ENCODE assay signal across 8 mouse cellular contexts in the genomic region with DNA sequence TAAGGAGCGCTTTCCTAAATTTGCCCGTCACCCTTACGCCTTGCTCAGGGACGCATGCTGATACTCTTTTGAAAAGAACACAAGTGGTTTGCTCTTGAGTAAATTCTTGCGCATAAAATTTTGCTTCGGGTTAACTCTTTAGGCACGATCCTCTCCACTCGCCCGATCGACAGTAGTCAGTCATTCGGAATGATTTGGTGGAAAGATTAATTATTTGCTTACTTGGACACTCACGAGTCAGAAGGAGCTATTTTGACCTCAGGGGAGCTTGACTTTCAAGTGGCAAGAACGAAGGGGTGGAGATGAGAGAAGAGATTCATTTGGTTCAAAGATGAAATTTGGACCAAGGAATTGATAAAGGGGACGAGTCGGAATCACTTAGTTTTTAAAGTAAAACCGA. TPM values are rescaled to one million over a fixed set of nuclear protein-coding genes. Genes with fewer than 3 reads are reported as not detected.
A peak's percentile ranks its signal among the peaks of the same experiment; 100 is the strongest.
DNase-seq lines count a peak whose midpoint lies in the region; ATAC-seq and TF ChIP-seq lines count a peak whose summit lies in the region.

No protein-coding gene starts in this region.

- peaks cover 67% of the 10 kb centered on the region for H3K79me2 ChIP-seq in MEL (ENCODE audit: control insufficient read depth, insufficient read depth, low read length, poor library complexity)

- intact Hi-C loops in heart, postnatal 14 days (cut with DNase I), result no loop called here

- no peak for TF ChIP-seq CTCF in MEL (IDR thresholded peaks at IDR 0.05 in 2 of 3, conservative IDR thresholded peaks at IDR 0.05 in 1 of 3; ENCODE audit: control insufficient read depth in 1 of 3, insufficient read depth in 1 of 3, low read depth in 2 of 3, low read length in 3 of 3, poor library complexity in 1 of 3, severe bottlenecking in 1 of 3)
- no peak for TF ChIP-seq CTCF in heart, postnatal 0 days (IDR thresholded peaks at IDR 0.05; ENCODE audit: low read depth)
- TF ChIP-seq CTCF in liver, embryonic 14.5 days (IDR thresholded peaks at IDR 0.05; ENCODE audit: low read depth), result no peak

- peaks cover 16% of the 10 kb centered on the region; the same call in 1 of the 2 replicates for H3K4me1 ChIP-seq in heart, embryonic 12.5 days (replicated peaks)
- H3K4me1 ChIP-seq in MEL (ENCODE audit: control insufficient read depth in 1 of 2, insufficient read depth in 2 of 2, low read length in 2 of 2), result peaks cover 0 to 10% of the 10 kb centered on the region in 2 experiments; a peak in 1 of 4 replicates
- peaks cover 19% of the 10 kb centered on the region for H3K4me1 ChIP-seq in heart, postnatal 0 days (ENCODE audit: control insufficient read depth, insufficient read depth)
- peaks cover 12 to 13% of the 10 kb centered on the region in 2 experiments for H3K4me1 ChIP-seq in liver, embryonic 14.5 days (replicated peaks; ENCODE audit: control insufficient read depth in 2 of 2, insufficient read depth in 2 of 2, low read length in 1 of 2)

- H3K9me3 ChIP-seq in heart, embryonic 12.5 days (replicated peaks), result no peaks in the 10 kb centered on the region
- H3K9me3 ChIP-seq in MEL (replicated peaks; ENCODE audit: insufficient read depth, low read length), result no peaks in the 10 kb centered on the region
- H3K9me3 ChIP-seq in heart, postnatal 0 days (replicated peaks; ENCODE audit: control insufficient read depth, low read length), result no peaks in the 10 kb centered on the region
- H3K9me3 ChIP-seq in liver, embryonic 14.5 days (ENCODE audit: control insufficient read depth, low read length), result no peaks in the 10 kb centered on the region

- WGBS in heart, embryonic 12.5 days, result 3% methylated on average over 16 of the region's 16 CpGs
- whole genome bisulfite sequencing in heart, postnatal 0 days, result 4% methylated on average over 16 of the region's 16 CpGs
- WGBS in liver, embryonic 14.5 days (ENCODE audit: insufficient replicate concordance), result under 1% methylated on average over 16 of the region's 16 CpGs

- no peaks in the 10 kb centered on the region for H3K27me3 ChIP-seq in heart, embryonic 12.5 days (replicated peaks)
- H3K27me3 ChIP-seq in MEL (ENCODE audit: control insufficient read depth in 1 of 2, insufficient read depth in 2 of 2, low read length in 2 of 2), result no peaks in the 10 kb centered on the region
- H3K27me3 ChIP-seq in heart, postnatal 0 days (ENCODE audit: control insufficient read depth, insufficient read depth, low read length), result no peaks in the 10 kb centered on the region
- no peaks in the 10 kb centered on the region for H3K27me3 ChIP-seq in liver, embryonic 14.5 days (ENCODE audit: control insufficient read depth, insufficient read depth, low read length)

- peak overlapping the region; percentile 91 for H3K4me2 ChIP-seq in heart, embryonic 12.5 days
- H3K4me2 ChIP-seq in heart, postnatal 0 days (ENCODE audit: low read depth, low read length), result peak overlapping the region; percentile 82
- H3K4me2 ChIP-seq in liver, embryonic 14.5 days (ENCODE audit: low read depth), result peak overlapping the region; percentile 74

- H3K9ac ChIP-seq in heart, embryonic 12.5 days, result peak overlapping the region; percentile 99
- H3K9ac ChIP-seq in MEL (ENCODE audit: control insufficient read depth, low read depth, low read length, poor library complexity, severe bottlenecking), result peak overlapping the region; percentile 97
- H3K9ac ChIP-seq in heart, postnatal 0 days (replicated peaks; ENCODE audit: low read depth, low read length), result peak overlapping the region; percentile 77
- H3K9ac ChIP-seq in liver, embryonic 14.5 days (replicated peaks), result peak overlapping the region; percentile 96

- no peak for TF ChIP-seq RAD21 in MEL (IDR thresholded peaks at IDR 0.05; ENCODE audit: low read depth, low read length)

- H3K36me3 ChIP-seq in heart, embryonic 12.5 days, result peaks cover 44% of the 10 kb centered on the region
- peaks cover 37 to 40% of the 10 kb centered on the region in 2 experiments for H3K36me3 ChIP-seq in MEL (ENCODE audit: control insufficient read depth in 1 of 2, insufficient read depth in 2 of 2, low read length in 2 of 2)
- H3K36me3 ChIP-seq in heart, postnatal 0 days (replicated peaks; ENCODE audit: control insufficient read depth, insufficient read depth, low read length), result peaks cover 50% of the 10 kb centered on the region
- peaks cover 42% of the 10 kb centered on the region for H3K36me3 ChIP-seq in liver, embryonic 14.5 days (replicated peaks; ENCODE audit: control insufficient read depth, insufficient read depth, low read depth)

- no peak for ATAC-seq in heart, embryonic 12.5 days (ENCODE audit: insufficient number of reproducible peaks, low FRiP score)
- no peak for ATAC-seq in heart, postnatal 0 days (ENCODE audit: insufficient read depth, low read depth)
- 0 out of 2 replicates have a peak, but pooled peaks have one; percentile 15 for ATAC-seq in liver, embryonic 14.5 days (ENCODE audit: insufficient read depth)
- ATAC-seq in inflammation-experienced regulatory T-cells, adult 6 months, result no peak

- TF ChIP-seq POLR2A in MEL (IDR thresholded peaks at IDR 0.05; ENCODE audit: control insufficient read depth in 1 of 2, insufficient read depth in 1 of 2, low read depth in 1 of 2, low read length in 2 of 2, poor library complexity in 1 of 2), result no peak

- H3K27ac ChIP-seq in heart, embryonic 12.5 days (ENCODE audit: poor library complexity, severe bottlenecking), result no peak overlapping the region
- peak overlapping the region; percentile 64 for H3K27ac ChIP-seq in MEL (ENCODE audit: control insufficient read depth, low read depth, low read length)
- H3K27ac ChIP-seq in heart, postnatal 0 days (ENCODE audit: low read depth), result peak overlapping the region; percentile 86; the same call in 1 of the 2 replicates
- H3K27ac ChIP-seq in liver, embryonic 14.5 days, result no peak overlapping the region

- H3K4me3 ChIP-seq in heart, embryonic 12.5 days, result peak overlapping the region; percentile 100
- peak overlapping the region; percentile 90 for H3K4me3 ChIP-seq in MEL (ENCODE audit: control insufficient read depth in 1 of 2, insufficient read depth in 1 of 2, low read depth in 2 of 2, low read length in 2 of 2)
- peak overlapping the region; percentile 94 for H3K4me3 ChIP-seq in heart, postnatal 0 days (ENCODE audit: low read depth, low read length)
- peak overlapping the region; percentile 89 to 99 for H3K4me3 ChIP-seq in liver, embryonic 14.5 days (ENCODE audit: insufficient read depth in 1 of 2, low read depth in 2 of 2, low read length in 2 of 2)

- no peak for DNase-seq in heart, postnatal 14 days
- DNase-seq in MEL (ENCODE audit: low read depth, low spot score), result peak; percentile 67
- DNase-seq in heart, postnatal 0 days (ENCODE audit: low spot score), result no peak
- DNase-seq in liver, embryonic 14.5 days (ENCODE audit: low read depth in 3 of 3, low spot score in 3 of 3), result peak in 1 of 3 experiments; percentile 13
- DNase-seq in T-cell, adult 2 months (ENCODE audit: low spot score), result no peak
- DNase-seq in spleen, postnatal 10 days (ENCODE audit: low spot score in 2 of 2), result no peak

- TF ChIP-seq EP300 in MEL (IDR thresholded peaks at IDR 0.05; ENCODE audit: low read depth in 1 of 2, low read length in 2 of 2), result no peak
- TF ChIP-seq EP300 in heart, postnatal 0 days (IDR thresholded peaks at IDR 0.05; ENCODE audit: low read depth), result no peak
- TF ChIP-seq EP300 in liver, embryonic 14.5 days (IDR thresholded peaks at IDR 0.05; ENCODE audit: low read depth), result no peak

RNA-seq across cellular contexts. Expression of a gene that starts 0.4 kb away (rescaled TPM):
- 36.6 and 40.0 TPM in 2 replicates for polyA plus RNA-seq in heart, embryonic 12.5 days (2016; fragmentation: Nextera tagmentation; extraction: Ambion mirVana)
- 10 to 100 TPM; 11.2 to 12.9 TPM for total RNA-seq in heart, postnatal 14 days (2021)
- total RNA-seq in MEL (2012; rRNA removed), result 31.4 and 41.4 TPM in 2 replicates
- 10 to 100 TPM in 1 of 2 experiments, not detected in 1; 48.9 TPM for polyA plus RNA-seq in MEL (2012; ENCODE audit: insufficient read depth in 1 of 2, insufficient read length in 2 of 2, low read depth in 1 of 2, low replicate concordance in 2 of 2, missing spikeins in 1 of 2)
- total RNA-seq in heart, postnatal 0 days (2014; rRNA removed; ENCODE audit: low replicate concordance), result 26.2 and 26.6 TPM in 2 replicates
- 14.3 and 17.7 TPM in 2 replicates for polyA plus RNA-seq in heart, postnatal 0 days (2015; fragmentation: Nextera tagmentation; extraction: Ambion mirVana)
- 12.0 and 16.3 TPM in 2 replicates for polyA plus RNA-seq in liver, embryonic 14.5 days (2012; rRNA removed)
- polyA plus RNA-seq in liver, embryonic 14.5 days (2014; fragmentation: Nextera tagmentation; extraction: Ambion mirVana), result 10.4 TPM in 2 replicates
- polyA plus RNA-seq in inflammation-experienced regulatory T-cells, adult 6 months (2017; shearing (Covaris generic)), result 10 to 100 TPM; 44.0 to 72.1 (median 63.5) TPM

RNA-seq across cellular contexts. Expression of a gene that starts 0.5 kb away (rescaled TPM):
- polyA plus RNA-seq in heart, embryonic 12.5 days (2016; fragmentation: Nextera tagmentation; extraction: Ambion mirVana), result 249 and 268 TPM in 2 replicates
- 100 to 1,000 TPM; 140 to 162 TPM for total RNA-seq in heart, postnatal 14 days (2021)
- total RNA-seq in MEL (2012; rRNA removed), result 166 and 174 TPM in 2 replicates
- polyA plus RNA-seq in MEL (2012; ENCODE audit: insufficient read depth in 1 of 2, insufficient read length in 2 of 2, low read depth in 1 of 2, low replicate concordance in 2 of 2, missing spikeins in 1 of 2), result 100 to 1,000 TPM in 1 of 2 experiments, not detected in 1; 182 TPM
- total RNA-seq in heart, postnatal 0 days (2014; rRNA removed; ENCODE audit: low replicate concordance), result 123 and 224 TPM in 2 replicates
- 288 and 307 TPM in 2 replicates for polyA plus RNA-seq in heart, postnatal 0 days (2015; fragmentation: Nextera tagmentation; extraction: Ambion mirVana)
- 38.5 and 44.2 TPM in 2 replicates for polyA plus RNA-seq in liver, embryonic 14.5 days (2012; rRNA removed)
- polyA plus RNA-seq in liver, embryonic 14.5 days (2014; fragmentation: Nextera tagmentation; extraction: Ambion mirVana), result 180 and 182 TPM in 2 replicates
- 100 to 1,000 TPM in 2 of 3 experiments, 10 to 100 TPM in 1; 83.7 to 126 (median 118) TPM for polyA plus RNA-seq in inflammation-experienced regulatory T-cells, adult 6 months (2017; shearing (Covaris generic))

RNA-seq across cellular contexts. Expression of a gene that starts 27.9 kb away (rescaled TPM):
- 85.7 and 86.1 TPM in 2 replicates for polyA plus RNA-seq in heart, embryonic 12.5 days (2016; fragmentation: Nextera tagmentation; extraction: Ambion mirVana)
- 10 to 100 TPM; 40.5 to 42.8 TPM for total RNA-seq in heart, postnatal 14 days (2021)
- 88.1 and 108 TPM in 2 replicates for total RNA-seq in MEL (2012; rRNA removed)
- 10 to 100 TPM; 40.8 to 92.1 TPM for polyA plus RNA-seq in MEL (2012; ENCODE audit: insufficient read depth in 1 of 2, insufficient read length in 2 of 2, low read depth in 1 of 2, low replicate concordance in 2 of 2, missing spikeins in 1 of 2)
- 20.9 and 35.6 TPM in 2 replicates for total RNA-seq in heart, postnatal 0 days (2014; rRNA removed; ENCODE audit: low replicate concordance)
- 68.1 and 70.1 TPM in 2 replicates for polyA plus RNA-seq in heart, postnatal 0 days (2015; fragmentation: Nextera tagmentation; extraction: Ambion mirVana)
- 10.1 and 19.5 TPM in 2 replicates for polyA plus RNA-seq in liver, embryonic 14.5 days (2012; rRNA removed)
- 55.5 and 63.0 TPM in 2 replicates for polyA plus RNA-seq in liver, embryonic 14.5 days (2014; fragmentation: Nextera tagmentation; extraction: Ambion mirVana)
- 100 to 1,000 TPM; 207 to 236 (median 223) TPM for polyA plus RNA-seq in inflammation-experienced regulatory T-cells, adult 6 months (2017; shearing (Covaris generic))

RNA-seq across cellular contexts. Expression of a gene that starts 50.3 kb away (rescaled TPM):
- polyA plus RNA-seq in heart, embryonic 12.5 days (2016; fragmentation: Nextera tagmentation; extraction: Ambion mirVana), result not detected in 2 replicates
- not detected for total RNA-seq in heart, postnatal 14 days (2021)
- total RNA-seq in MEL (2012; rRNA removed), result not detected in 2 replicates
- not detected for polyA plus RNA-seq in MEL (2012; ENCODE audit: insufficient read depth in 1 of 2, insufficient read length in 2 of 2, low read depth in 1 of 2, low replicate concordance in 2 of 2, missing spikeins in 1 of 2)
- not detected in 2 replicates for total RNA-seq in heart, postnatal 0 days (2014; rRNA removed; ENCODE audit: low replicate concordance)
- polyA plus RNA-seq in heart, postnatal 0 days (2015; fragmentation: Nextera tagmentation; extraction: Ambion mirVana), result not detected in 2 replicates
- polyA plus RNA-seq in liver, embryonic 14.5 days (2012; rRNA removed), result not detected in 2 replicates
- polyA plus RNA-seq in liver, embryonic 14.5 days (2014; fragmentation: Nextera tagmentation; extraction: Ambion mirVana), result not detected in 2 replicates
- not detected for polyA plus RNA-seq in inflammation-experienced regulatory T-cells, adult 6 months (2017; shearing (Covaris generic))

RNA-seq across cellular contexts. Expression of a gene that starts 56.1 kb away (rescaled TPM):
- polyA plus RNA-seq in heart, embryonic 12.5 days (2016; fragmentation: Nextera tagmentation; extraction: Ambion mirVana), result 73.3 and 76.4 TPM in 2 replicates
- 10 to 100 TPM; 39.4 to 43.5 TPM for total RNA-seq in heart, postnatal 14 days (2021)
- 61.6 and 64.6 TPM in 2 replicates for total RNA-seq in MEL (2012; rRNA removed)
- polyA plus RNA-seq in MEL (2012; ENCODE audit: insufficient read depth in 1 of 2, insufficient read length in 2 of 2, low read depth in 1 of 2, low replicate concordance in 2 of 2, missing spikeins in 1 of 2), result 10 to 100 TPM in 1 of 2 experiments, not detected in 1; 75.9 TPM
- total RNA-seq in heart, postnatal 0 days (2014; rRNA removed; ENCODE audit: low replicate concordance), result 23.5 and 66.6 TPM in 2 replicates
- polyA plus RNA-seq in heart, postnatal 0 days (2015; fragmentation: Nextera tagmentation; extraction: Ambion mirVana), result 65.1 and 67.0 TPM in 2 replicates
- polyA plus RNA-seq in liver, embryonic 14.5 days (2012; rRNA removed), result 4.6 and 8.0 TPM in 2 replicates
- 28.2 TPM in 2 replicates for polyA plus RNA-seq in liver, embryonic 14.5 days (2014; fragmentation: Nextera tagmentation; extraction: Ambion mirVana)
- polyA plus RNA-seq in inflammation-experienced regulatory T-cells, adult 6 months (2017; shearing (Covaris generic)), result 10 to 100 TPM; 69.9 to 85.2 (median 72.4) TPM

Comparison
In these comparisons a context has a peak if more than half of its experiments do, and no peak if none do; other contexts are left out.
1. H3K27ac ChIP-seq: peak in MEL (single experiment) and heart, postnatal 0 days (single experiment); none in heart, embryonic 12.5 days (single experiment) and liver, embryonic 14.5 days (single experiment).
2. Peak in every context shown above with its lines, with median percentiles within 50 percentile points of each other: H3K4me2 ChIP-seq, H3K4me3 ChIP-seq and H3K9ac ChIP-seq.